Mouse (Mus musculus) heart, adult 2 months (tissue): ENCODE measurements around the gene Gm21915.

Source experiments
- CTCF ChIP-seq: fragments of 200-600 bp; IDR thresholded peaks from 2 replicates; pipeline ENCODE4 v1.8.1; 2022; ENCODE audit warnings: antibody characterized with exemption, mild to moderate bottlenecking, moderate library complexity
- EP300 ChIP-seq: fragments of 200-500 bp; IDR thresholded peaks from 2 replicates; pipeline ENCODE4 v1.6.1; 2011; ENCODE audit warnings: low read depth, low read length, control low read depth; ENCODE audit not compliant: insufficient read depth
- POLR2A ChIP-seq: fragments of 200-500 bp; IDR thresholded peaks from 2 replicates; pipeline ENCODE4 v1.6.1; 2011; ENCODE audit warnings: mild to moderate bottlenecking, low read depth, low read length, control low read depth; ENCODE audit not compliant: insufficient read depth

DNA sequence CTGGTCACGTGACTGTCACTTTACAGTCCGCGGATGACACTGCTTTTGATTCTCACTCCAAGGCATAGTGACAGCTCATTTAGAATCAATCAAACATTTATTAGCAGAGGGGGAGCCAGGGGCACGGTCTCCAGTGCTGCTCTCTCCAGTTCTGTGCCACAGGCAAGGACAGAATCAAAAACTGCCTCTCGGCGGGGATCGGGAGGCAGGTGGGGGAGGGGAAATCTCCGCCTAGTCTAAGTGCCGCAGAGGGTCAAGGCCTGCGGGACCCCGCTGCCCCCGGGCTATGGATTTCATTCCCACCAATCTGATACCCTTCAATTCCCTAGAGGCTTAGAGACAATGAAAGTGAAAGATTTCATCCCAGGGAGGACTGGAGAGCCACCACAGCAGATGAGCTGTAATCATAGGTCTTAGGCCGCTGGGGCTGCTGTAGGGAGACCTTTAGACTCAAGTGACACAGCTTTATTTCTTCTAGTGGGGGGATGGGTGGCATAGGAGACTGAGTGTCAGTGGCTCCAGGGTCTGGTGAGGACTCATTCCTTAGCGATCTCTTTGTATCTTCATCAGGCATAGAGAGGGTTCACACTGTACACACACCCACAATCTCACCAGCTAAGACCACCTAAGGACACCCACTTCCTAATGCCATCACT is 31.9 kb upstream of the Gm21915 start:
- TF ChIP-seq CTCF, result no peak
- no peak for TF ChIP-seq POLR2A
- TF ChIP-seq EP300, result no peak
